Mouse (Mus musculus): ENCODE measurements at regions not wholly inside any gene's neighbourhood (a gene's known extent, or its start where the extent isn't known, plus 50 kb on each side); places are given as distances from the start of the nearest gene placed in this dataset.

GRCm38 (mm10) chr1:91735436-91735835 lies 65.8 kb upstream of the Twist2 start:
- Histone ChIP-seq H3K9ac (ENCODE audit: low read length) (no peak overlapping the region), H3K4me3 (ENCODE audit: low read length) (no peak overlapping the region), H3K4me1 (ENCODE audit: control insufficient read depth, insufficient read depth, low read length) (no peaks in the 10 kb centered on the region), H3K4me2 (ENCODE audit: low read depth, low read length) (no peak overlapping the region), H3K36me3 (ENCODE audit: control insufficient read depth, insufficient read depth) (no peaks in the 10 kb centered on the region), H3K27me3 (ENCODE audit: control insufficient read depth, insufficient read depth, low read length) (no peaks in the 10 kb centered on the region), H3K27ac (ENCODE audit: low read length) (no peak overlapping the region), H3K9me3 (replicated peaks; ENCODE audit: control insufficient read depth, low read length) (no peaks in the 10 kb centered on the region)
- no peak for ATAC-seq (replicated peaks; ENCODE audit: extremely low read depth, insufficient read depth, low FRiP score)
- 51% methylated on average over 4 of the region's 5 CpGs for WGBS

DNA sequence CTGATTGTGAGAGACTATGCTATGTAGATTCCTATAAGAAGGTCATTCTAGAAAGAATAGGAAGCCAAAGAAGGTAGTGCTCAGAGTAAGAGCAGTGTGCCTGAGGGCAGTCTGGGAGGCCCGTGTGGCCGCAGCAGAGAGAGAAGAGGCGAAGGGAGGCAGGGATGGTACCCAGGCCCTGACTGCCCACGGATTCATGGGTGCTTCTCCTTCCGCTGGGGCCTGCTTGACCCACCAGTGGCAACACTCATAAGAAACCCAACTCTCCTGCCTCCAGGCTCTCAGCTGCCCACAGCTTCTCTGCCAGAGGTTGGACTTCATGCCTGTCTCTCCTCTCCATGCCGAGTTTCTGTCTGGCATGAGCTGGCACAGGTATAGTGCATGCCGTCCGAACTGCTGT lies 60.6 kb upstream of the Twist2 start:
- no peaks in the 10 kb centered on the region for H3K27me3 ChIP-seq (ENCODE audit: control insufficient read depth, insufficient read depth, low read length)
- no peaks in the 10 kb centered on the region for H3K36me3 ChIP-seq (ENCODE audit: control insufficient read depth, insufficient read depth)
- no peak overlapping the region for H3K9ac ChIP-seq (ENCODE audit: low read length)
- H3K9me3 ChIP-seq (replicated peaks; ENCODE audit: control insufficient read depth, low read length): no peaks in the 10 kb centered on the region
- ATAC-seq (replicated peaks; ENCODE audit: extremely low read depth, insufficient read depth, low FRiP score): no peak
- 83% methylated on average over 8 of the region's 8 CpGs for WGBS
- no peaks in the 10 kb centered on the region for H3K4me1 ChIP-seq (ENCODE audit: control insufficient read depth, insufficient read depth, low read length)
- no peak overlapping the region for H3K4me3 ChIP-seq (ENCODE audit: low read length)
- H3K4me2 ChIP-seq (ENCODE audit: low read depth, low read length): no peak overlapping the region
- no peak overlapping the region for H3K27ac ChIP-seq (ENCODE audit: low read length)

- Histone ChIP-seq H3K9ac (ENCODE audit: low read length) (no peak overlapping the region), H3K27ac (ENCODE audit: low read length) (no peak overlapping the region), H3K36me3 (ENCODE audit: control insufficient read depth, insufficient read depth) (no peaks in the 10 kb centered on the region), H3K4me2 (ENCODE audit: low read depth, low read length) (no peak overlapping the region), H3K4me1 (ENCODE audit: control insufficient read depth, insufficient read depth, low read length) (no peaks in the 10 kb centered on the region), H3K9me3 (replicated peaks; ENCODE audit: control insufficient read depth, low read length) (no peaks in the 10 kb centered on the region), H3K27me3 (ENCODE audit: control insufficient read depth, insufficient read depth, low read length) (no peaks in the 10 kb centered on the region), H3K4me3 (ENCODE audit: low read length) (no peak overlapping the region)
- no peak for ATAC-seq (replicated peaks; ENCODE audit: extremely low read depth, insufficient read depth, low FRiP score)
- WGBS: 78% methylated on average over 7 of the region's 7 CpGs
These were observed 59.2 kb upstream of the Twist2 start for GRCm38 (mm10) chr1:91742031-91742430.

DNA sequence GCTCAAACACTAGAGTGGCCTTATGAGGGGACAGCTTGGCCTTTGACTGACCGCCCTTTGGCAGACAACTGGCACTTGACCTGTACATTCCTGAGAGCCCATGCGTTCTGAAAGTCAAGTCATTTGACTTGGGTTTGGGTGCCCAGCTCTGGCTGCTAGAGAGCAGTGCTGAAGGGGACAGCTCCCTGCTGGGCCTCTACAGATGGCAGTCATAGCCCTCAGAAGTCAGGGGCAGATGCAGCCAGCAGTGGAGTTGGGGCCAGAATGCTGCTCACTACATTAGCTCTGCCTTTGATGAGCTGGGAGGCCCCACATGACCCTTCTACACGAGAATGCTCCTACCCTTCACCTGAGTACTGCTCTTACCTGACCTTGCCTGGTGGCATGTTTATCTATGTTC lies 58.3 kb upstream of the Twist2 start:
- no peaks in the 10 kb centered on the region for H3K9me3 ChIP-seq (replicated peaks; ENCODE audit: control insufficient read depth, low read length)
- no peak for ATAC-seq (replicated peaks; ENCODE audit: extremely low read depth, insufficient read depth, low FRiP score)
- 39% methylated on average over 3 of the region's 3 CpGs for WGBS

GRCm38 (mm10) chr1:91744076-91744475 lies 57.2 kb upstream of the Twist2 start:
- 88% methylated on average over 3 of the region's 3 CpGs for WGBS
- Histone ChIP-seq H3K9me3 (replicated peaks; ENCODE audit: control insufficient read depth, low read length) (no peaks in the 10 kb centered on the region), H3K4me2 (ENCODE audit: low read depth, low read length) (no peak overlapping the region), H3K9ac (ENCODE audit: low read length) (no peak overlapping the region), H3K4me1 (ENCODE audit: control insufficient read depth, insufficient read depth, low read length) (no peaks in the 10 kb centered on the region), H3K36me3 (ENCODE audit: control insufficient read depth, insufficient read depth) (no peaks in the 10 kb centered on the region), H3K27ac (ENCODE audit: low read length) (no peak overlapping the region), H3K4me3 (ENCODE audit: low read length) (no peak overlapping the region), H3K27me3 (ENCODE audit: control insufficient read depth, insufficient read depth, low read length) (peaks cover 3% of the 10 kb centered on the region; the same call in 1 of the 2 replicates)
- ATAC-seq (replicated peaks; ENCODE audit: extremely low read depth, insufficient read depth, low FRiP score): no peak

More for the DNA sequence above, 58.3 kb upstream of the Twist2 start:
- H3K9ac ChIP-seq (ENCODE audit: low read length): no peak overlapping the region
- no peak overlapping the region for H3K4me2 ChIP-seq (ENCODE audit: low read depth, low read length)
- no peak overlapping the region for H3K4me3 ChIP-seq (ENCODE audit: low read length)
- H3K27me3 ChIP-seq (ENCODE audit: control insufficient read depth, insufficient read depth, low read length): peaks cover 1% of the 10 kb centered on the region; the same call in 1 of the 2 replicates
- H3K27ac ChIP-seq (ENCODE audit: low read length): no peak overlapping the region
- no peaks in the 10 kb centered on the region for H3K4me1 ChIP-seq (ENCODE audit: control insufficient read depth, insufficient read depth, low read length)
- H3K36me3 ChIP-seq (ENCODE audit: control insufficient read depth, insufficient read depth): no peaks in the 10 kb centered on the region

- no peak overlapping the region for H3K4me2 ChIP-seq (ENCODE audit: low read depth, low read length)
- peaks cover 3% of the 10 kb centered on the region; the same call in 1 of the 2 replicates for H3K27me3 ChIP-seq (ENCODE audit: control insufficient read depth, insufficient read depth, low read length)
- no peak overlapping the region for H3K4me3 ChIP-seq (ENCODE audit: low read length)
- H3K36me3 ChIP-seq (ENCODE audit: control insufficient read depth, insufficient read depth): no peaks in the 10 kb centered on the region
- H3K27ac ChIP-seq (ENCODE audit: low read length): no peak overlapping the region
- no peak for ATAC-seq (replicated peaks; ENCODE audit: extremely low read depth, insufficient read depth, low FRiP score)
- no peak overlapping the region for H3K9ac ChIP-seq (ENCODE audit: low read length)
- no peaks in the 10 kb centered on the region for H3K4me1 ChIP-seq (ENCODE audit: control insufficient read depth, insufficient read depth, low read length)
- no peaks in the 10 kb centered on the region for H3K9me3 ChIP-seq (replicated peaks; ENCODE audit: control insufficient read depth, low read length)
- WGBS: 78% methylated on average over 5 of the region's 5 CpGs
These were observed 56.6 kb upstream of the Twist2 start for GRCm38 (mm10) chr1:91744701-91745100.

GRCm38 (mm10) chr1:91747583-91747982 lies 53.7 kb upstream of the Twist2 start:
- no peak for ATAC-seq (replicated peaks; ENCODE audit: extremely low read depth, insufficient read depth, low FRiP score)
- Histone ChIP-seq H3K4me1 (ENCODE audit: control insufficient read depth, insufficient read depth, low read length) (no peaks in the 10 kb centered on the region), H3K4me2 (ENCODE audit: low read depth, low read length) (no peak overlapping the region), H3K27ac (ENCODE audit: low read length) (no peak overlapping the region), H3K36me3 (ENCODE audit: control insufficient read depth, insufficient read depth) (no peaks in the 10 kb centered on the region), H3K27me3 (ENCODE audit: control insufficient read depth, insufficient read depth, low read length) (peaks cover 3% of the 10 kb centered on the region; the same call in 1 of the 2 replicates), H3K4me3 (ENCODE audit: low read length) (no peak overlapping the region), H3K9ac (ENCODE audit: low read length) (no peak overlapping the region), H3K9me3 (replicated peaks; ENCODE audit: control insufficient read depth, low read length) (no peaks in the 10 kb centered on the region)
- 56% methylated on average over 11 of the region's 11 CpGs for WGBS
